Mouse (Mus musculus): ENCODE measurements around the gene Gm29427.
"Not testable (repeated sequence)": the region's sequence is repeated elsewhere in the genome, so short reads cannot be mapped to it uniquely, and the experiment has no call there.

The Gm29427 gene

GRCm38 (mm10) chr1:130659641-130660040, 56.0 kb downstream of the Gm29427 start:
- not testable (repeated sequence) for DNase-seq (ENCODE audit: low read depth)

- no peak for DNase-seq (ENCODE audit: low read depth)
Measured at GRCm38 (mm10) chr1:130644103-130644502, 71.5 kb downstream of the Gm29427 start.

- no peak for DNase-seq (ENCODE audit: low read depth)
Measured at GRCm38 (mm10) chr1:130640967-130641366, 74.6 kb downstream of the Gm29427 start.

- DNase-seq (ENCODE audit: low read depth) = peak; percentile 9
Measured at GRCm38 (mm10) chr1:130633761-130634410, 81.7 kb downstream of the Gm29427 start.

GRCm38 (mm10) chr1:130633316-130633715, 82.3 kb downstream of the Gm29427 start:
- no peak for DNase-seq (ENCODE audit: low read depth)

- DNase-seq (ENCODE audit: low read depth) = no peak
Measured at GRCm38 (mm10) chr1:130629521-130629920, 86.1 kb downstream of the Gm29427 start, which contains the start of gene Zp3r. Gene Zp3r (minus strand): TSS chr1:130629621.

Measured in fibroblast of lung, adult 2 months (primary cell).